Mouse (Mus musculus) heart, postnatal 0 days (tissue): ENCODE measurements at regions not wholly inside any gene's neighbourhood (a gene's known extent, or its start where the extent isn't known, plus 50 kb on each side); places are given as distances from the start of the nearest gene placed in this dataset.

ENCODE experiments used
- CTCF ChIP-seq: IDR thresholded peaks from 2 replicates; pipeline ENCODE4 v1.5.1; 2016; ENCODE audit warnings: antibody characterized with exemption, control low read depth, low read depth
- EP300 ChIP-seq: IDR thresholded peaks from 2 replicates; pipeline ENCODE4 v1.6.1; 2016; ENCODE audit warnings: antibody characterized with exemption, low read depth

DNA sequence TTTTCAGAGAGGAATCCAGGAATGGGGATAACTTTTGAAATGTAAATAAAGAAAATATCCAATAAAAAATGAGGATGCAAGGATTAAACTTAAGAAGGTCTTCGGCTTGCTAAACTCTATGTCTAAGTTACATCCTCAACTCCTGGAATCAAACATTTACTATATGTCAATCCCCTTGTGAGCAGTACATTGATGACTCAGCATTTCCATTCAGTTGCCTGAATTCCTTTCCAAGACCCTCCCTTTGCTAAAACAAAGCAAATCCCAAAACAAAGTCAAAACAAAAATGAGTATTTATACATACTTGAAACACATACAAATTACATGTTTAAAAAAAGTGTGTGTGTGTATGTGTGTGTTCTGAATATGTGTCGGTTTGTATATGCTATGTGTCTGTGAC, 753.9 kb upstream of the Lrrc4c start:
- no peak for TF ChIP-seq CTCF
- no peak for TF ChIP-seq EP300
